Mouse (Mus musculus): ENCODE data around the gene Dnajc12. TPM values are rescaled to one million over a fixed set of nuclear protein-coding genes. Genes with fewer than 3 reads are reported as not detected.
"Not testable (repeated sequence)": the region's sequence is repeated elsewhere in the genome, so short reads cannot be mapped to it uniquely, and the experiment has no call there.

The Dnajc12 gene
- polyA plus RNA-seq (2017; shearing (Covaris generic)) = 1 to 10 TPM; 6.0 to 8.6 TPM

DNA sequence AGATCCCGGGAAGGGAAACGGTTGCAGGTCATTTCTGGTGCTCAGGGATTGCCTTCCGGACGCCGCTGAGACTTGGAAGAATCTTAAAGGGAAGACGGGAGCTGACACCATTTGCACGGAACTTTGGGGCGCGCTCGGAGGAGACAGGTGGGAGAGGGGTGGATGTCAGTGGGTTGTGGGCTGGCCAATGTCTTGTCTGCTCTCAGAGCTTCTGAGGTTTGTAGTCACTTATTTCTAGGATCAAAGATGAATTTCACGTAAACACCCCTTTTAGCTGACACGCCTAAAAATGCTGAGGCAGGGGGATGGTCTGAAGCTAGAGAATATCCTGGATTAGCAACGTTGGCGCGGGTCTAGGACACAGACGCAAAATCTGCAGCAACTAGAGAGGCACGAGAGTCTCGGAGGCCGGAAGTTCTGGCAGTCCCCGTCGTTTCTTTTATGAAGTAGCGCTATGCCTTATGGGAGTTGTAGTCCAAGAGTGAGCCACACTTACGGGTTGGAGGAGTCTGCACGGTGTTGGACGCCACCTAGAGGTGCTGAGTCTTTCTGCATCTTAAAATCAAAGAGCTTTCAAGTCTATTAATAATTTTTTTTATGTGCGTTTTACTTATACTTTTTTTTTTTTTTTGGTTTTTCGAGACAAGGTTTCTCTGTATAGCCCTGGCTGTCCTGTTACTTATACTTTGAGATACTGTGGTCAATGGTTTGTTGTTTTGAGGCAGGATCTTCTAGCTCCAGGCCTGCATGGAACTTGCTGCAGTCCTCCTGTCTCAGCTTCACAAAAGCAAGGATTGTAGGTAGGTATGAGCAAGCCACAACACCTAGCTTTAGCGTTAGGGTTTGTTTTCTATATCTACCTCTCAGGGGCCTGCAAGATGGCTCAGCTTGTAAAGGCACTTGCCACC, at the start of gene Dnajc12:
Gene Dnajc12 (plus strand): TSS at position 72 of the 908 bp plus-strand sequence.
- ATAC-seq = peak; percentile 88

DNA sequence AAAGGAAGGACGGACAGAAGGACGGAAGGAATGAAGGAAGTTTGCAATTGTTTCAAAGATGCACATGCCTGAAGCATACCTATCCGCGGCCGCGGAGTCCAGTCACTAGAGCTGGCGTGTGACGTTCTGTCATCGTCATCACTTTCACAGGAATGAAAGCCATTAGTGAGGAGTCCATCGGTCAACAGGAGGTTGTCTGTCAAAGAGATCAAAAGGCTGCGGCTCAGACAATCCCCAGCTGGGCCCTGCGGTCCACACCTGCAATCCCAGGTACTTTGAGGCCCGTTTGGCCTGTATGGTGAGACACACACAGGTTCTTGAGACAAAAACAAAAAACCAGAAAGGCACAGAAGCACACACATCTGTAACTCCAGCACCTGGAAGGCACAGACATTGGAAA, 45.3 kb upstream of the Dnajc12 start:
- ATAC-seq = no peak

DNA sequence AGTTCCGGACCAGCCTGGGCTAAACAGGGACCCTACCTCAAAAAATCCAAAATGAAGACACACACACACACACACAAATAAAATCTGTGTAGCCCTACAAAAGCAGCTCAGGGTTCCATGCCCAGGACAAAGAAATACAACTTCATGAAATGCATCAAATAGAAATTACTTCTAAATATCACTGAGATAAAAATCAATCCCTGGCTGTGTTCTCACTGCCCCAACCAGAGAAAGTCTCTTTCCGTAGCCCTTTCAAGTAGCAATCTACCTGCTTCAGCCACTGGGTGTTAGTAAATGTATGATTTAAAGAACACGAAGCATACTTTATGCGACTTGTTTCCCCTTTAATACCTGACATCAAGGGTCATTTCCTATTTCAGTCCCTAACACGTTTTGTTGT, 44.9 kb upstream of the Dnajc12 start:
- ATAC-seq = no peak

DNA sequence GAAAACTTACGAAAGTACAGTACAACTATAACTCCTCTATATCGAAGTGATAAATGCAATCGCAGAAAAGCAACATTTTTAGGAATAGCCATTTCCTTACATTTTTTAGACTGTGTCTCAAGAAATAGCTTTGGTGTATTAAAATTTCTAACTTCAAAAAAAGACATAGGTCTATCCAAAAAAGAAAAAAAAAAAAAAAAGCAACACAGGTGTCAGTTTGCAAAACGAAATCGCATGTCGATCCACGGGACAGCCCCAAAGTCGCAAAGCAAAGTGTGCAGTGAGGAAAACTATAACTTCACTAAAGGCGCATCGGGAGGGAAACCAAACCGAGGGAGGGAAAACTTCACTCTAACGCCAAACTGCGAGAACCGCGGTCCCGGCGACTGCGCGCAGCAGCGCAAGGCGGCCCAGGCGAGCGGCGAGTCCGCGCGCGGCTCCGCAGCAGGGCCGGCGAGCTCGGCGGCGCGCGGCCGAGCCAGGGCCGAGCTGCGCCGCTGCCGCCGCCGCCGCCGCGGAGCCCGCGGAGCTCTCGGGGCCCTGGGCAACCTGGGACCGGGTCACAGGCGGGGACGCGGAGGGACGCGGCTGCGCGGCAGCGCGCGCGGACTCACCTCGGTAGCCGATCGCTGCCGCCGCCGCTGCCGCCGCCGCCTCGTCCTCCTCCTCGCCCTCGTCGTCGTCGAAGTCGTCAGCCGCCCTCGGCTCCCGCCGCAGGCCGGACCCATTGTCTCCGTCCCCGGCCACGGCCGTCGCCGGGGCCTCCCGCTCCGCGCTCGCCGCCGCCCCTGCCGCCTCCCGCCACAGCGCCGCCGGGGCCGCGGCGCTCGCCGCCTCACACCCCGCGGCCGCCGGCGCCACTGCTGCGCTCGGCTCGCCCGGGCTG, 44.0 kb upstream of the Dnajc12 start:
- ATAC-seq = peak; percentile 57

DNA sequence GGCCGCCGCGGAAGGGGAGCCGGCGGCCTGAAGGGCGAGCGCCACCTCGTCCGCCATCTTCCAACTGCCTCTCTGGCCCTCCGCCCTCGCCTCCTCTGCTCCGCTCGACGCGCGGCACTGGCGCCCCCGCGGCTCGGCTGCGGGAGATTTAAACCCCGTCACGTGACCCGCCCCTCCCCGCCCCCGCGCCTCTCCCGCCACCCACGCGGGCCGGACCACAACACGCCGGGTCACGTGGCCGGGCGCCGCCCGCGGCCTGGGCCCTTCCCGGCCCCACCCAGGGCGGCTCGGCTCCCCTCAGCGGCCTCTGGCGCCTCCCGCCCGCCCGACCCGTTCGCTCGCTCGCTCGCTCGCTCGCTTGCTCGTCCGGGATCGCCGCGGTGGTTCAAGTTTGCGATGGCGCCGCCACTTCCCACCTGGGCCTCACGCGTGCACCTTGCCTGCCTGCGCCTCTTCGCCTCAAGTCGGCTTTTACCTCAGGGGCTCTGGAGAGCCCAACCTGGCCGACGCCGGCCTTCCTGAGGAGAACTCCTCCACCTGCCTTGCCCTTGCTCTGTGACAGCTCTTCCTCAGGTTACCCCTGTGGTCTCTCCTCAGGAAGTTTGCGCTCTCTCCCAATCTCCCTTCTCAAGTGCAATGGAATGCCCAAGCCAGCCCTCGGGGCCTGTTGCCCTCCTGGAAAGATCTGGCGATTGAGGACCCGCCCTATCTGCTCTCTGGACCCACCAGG, 43.2 kb upstream of the Dnajc12 start:
- ATAC-seq = peak; percentile 70

DNA sequence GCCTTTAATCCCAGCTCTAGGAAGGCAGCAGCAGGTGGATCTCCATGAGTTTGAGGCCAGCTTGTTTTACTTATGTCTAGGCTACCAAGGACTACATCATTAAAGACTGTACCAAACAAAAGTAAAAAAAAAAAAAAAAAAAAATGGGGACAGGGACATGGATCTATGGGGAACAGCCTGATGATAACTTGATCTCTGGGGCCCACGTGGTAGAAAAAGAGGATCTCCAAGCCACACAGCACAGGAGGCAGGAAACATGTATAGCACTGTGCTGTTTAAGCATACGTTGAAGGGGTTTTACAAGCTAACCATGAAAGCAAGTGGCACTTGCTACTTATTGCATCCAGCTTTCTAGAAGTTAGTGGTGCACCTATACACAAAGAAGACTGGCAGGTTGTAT, 40.9 kb upstream of the Dnajc12 start:
- ATAC-seq = no peak

DNA sequence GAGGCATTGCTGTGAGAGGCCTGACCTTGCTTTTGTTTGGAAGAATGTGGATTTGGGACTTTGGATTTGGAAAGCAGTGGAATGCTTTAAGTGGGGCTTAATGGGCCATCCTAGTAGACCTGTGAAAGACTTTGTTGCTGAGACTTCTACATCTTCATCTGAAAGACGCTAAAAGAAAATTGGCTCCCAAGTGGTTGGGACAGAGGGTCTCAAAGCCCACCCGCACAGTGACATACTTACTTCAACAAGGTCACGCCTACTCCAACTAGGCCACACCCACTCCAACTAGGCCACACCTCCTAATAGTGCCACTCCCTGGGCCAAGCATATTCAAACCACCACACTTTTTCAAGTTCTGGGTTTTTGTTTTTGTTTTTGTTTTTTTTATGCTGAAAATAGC, 37.5 kb upstream of the Dnajc12 start:
- ATAC-seq = no peak

DNA sequence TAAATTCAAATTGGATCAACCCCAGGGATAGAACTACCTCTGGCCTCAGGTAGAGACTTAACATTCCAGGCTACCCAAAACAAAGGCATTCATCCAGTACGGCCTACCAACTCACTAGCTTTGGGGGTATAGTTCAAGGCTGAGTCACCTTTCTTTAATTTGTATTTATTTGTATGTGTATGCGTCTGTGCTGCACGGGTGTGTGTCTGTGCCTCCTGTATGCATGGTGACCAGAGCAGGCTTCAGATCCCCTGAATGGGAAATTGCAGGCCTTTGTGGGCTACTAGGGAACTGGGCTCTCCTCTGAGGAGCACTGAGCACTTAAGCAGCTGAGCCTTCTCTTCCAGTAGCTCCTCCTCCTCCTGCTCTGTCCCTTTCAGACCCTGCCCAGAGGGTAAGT, 34.0 kb upstream of the Dnajc12 start:
- ATAC-seq = no peak

DNA sequence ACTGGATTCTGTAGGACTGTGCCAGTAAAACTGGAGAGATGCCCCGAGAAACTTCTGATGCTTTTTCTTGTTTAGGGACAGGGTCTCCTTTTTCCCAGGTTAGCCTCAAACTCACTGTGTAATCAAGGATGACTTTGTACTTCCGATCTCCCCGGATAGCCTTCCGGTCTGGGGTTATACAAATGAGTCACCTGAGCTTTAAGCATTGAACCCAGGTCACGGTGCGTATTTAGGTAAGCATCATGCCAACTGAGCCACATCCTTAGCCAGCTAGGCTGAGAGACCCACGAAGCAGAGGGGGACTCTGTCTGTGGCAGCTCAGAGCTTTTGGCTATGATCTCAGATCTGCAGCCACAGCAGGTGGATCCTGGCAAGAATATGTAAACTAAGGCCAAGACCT, 31.6 kb upstream of the Dnajc12 start:
- no peak for ATAC-seq

DNA sequence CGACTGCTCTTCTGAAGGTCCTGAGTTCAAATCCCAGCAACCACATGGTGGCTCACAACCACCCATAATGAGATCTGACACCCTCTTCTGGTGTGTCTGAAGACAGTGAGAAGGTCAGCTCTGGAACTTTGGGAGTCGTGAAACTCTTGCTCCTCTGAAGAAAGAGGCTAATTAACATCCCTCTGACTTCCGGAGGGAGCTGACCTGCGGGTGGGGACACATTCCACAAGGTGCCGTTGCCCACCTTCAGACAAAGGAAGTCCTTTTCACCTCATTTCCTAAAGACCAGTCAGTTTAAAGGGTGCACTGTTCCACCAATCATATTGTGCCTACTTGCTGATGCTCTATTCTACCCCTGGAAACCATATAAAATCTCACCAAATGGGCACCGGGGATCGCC, 31.1 kb upstream of the Dnajc12 start:
- not testable (repeated sequence) for ATAC-seq

DNA sequence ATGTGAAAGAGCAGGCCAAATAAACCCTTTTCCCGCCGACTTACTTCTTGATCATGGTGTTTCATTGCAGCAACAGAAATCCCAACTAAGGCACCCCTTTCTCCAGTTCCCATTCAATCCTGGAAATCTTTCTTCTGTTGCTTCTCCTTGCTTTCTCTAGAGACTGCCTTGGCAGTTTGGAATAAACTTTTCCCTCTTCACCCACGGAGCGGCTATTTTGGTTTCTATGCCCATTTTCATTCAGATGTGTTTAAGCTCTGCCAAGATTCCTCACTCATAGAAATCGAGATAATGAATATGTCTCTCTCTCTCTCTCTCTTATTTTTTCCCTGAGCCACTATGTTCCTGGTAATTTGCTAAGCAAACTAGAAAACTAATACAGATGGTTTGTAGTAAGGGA, 30.1 kb upstream of the Dnajc12 start:
- no peak for ATAC-seq

DNA sequence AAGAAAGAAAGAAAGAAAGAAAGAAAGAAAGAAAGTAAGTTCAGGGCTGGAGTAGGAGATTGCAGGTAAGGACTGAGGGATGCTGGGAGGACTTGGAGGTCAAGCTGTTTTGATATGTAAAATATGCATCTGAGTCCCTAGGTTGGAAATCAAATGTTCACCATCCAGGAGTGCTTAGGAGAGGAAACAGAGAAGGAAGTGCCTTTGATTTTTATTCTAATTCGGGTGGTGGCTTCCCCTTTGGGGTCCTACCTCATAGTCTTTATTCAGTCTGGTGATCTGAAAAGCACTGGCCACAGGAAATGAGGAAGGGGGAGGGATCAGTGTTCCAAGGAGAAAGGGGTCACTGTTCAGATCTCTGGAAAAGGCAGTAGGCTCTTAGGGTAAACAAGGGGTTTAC, 21.7 kb upstream of the Dnajc12 start:
- ATAC-seq = no peak

DNA sequence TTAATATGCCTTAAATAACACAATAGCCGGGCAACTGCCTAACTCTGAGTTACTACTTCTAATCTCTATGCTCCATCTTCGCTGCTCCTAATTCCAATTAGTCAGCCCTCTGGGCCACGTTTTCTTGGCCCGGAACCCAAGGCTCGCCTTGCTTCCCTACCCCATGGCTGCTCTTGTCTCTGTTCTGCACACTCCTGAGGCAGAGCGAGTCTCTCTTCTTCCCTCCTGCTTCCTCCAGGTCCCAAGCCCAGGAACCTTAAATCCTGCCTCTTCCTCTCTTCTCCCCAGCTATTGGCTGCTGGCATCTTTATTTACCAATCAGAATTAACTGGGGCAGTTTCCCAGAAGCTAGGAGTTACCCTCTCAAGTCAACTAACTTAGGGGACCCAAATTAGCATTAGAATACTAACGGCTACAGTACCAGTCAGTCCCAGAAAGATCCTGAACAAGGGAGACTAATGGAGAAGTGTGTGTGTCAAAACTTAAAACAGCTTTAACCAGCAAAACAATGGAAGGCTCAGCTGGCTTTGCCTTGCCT, 16.3 kb upstream of the Dnajc12 start:
- no peak for ATAC-seq

DNA sequence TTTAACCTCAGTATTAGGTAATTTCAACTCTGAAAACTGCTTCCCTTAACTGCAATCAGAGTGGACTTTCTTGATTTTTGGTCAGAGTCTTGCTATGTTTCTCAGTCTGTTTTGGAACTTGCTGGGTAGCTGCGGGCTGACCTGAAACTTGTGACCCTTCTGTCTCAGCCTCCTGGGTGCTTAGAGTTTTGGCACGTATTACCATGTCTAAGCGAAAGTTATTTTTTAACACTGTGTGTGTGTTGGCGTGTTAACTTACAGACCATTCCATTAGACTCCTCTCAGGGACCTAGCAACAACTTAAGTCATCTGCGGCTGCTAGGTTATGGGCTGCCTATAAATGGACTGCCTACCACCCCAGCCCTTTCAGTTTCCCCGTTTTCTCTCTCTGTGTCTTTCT, 14.9 kb upstream of the Dnajc12 start:
- no peak for ATAC-seq

DNA sequence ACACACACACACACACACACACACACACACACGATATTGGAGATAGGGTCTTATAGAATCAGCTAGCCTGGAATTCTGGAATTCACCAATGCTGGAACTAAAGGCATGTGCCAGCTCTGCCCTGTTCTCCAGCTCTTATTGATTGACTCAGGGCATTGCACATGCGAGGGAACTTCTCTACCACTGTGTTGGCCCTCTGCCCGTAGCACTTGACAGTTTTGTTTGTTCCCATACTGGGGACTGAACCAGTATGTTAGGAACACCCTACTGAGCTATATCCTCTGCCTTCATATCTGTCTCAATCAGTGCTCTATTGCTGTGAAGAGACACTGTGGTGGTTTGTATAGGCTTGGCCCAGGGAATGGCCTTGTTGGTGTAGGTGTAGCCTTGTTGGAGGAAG, 14.2 kb upstream of the Dnajc12 start:
- no peak for ATAC-seq

DNA sequence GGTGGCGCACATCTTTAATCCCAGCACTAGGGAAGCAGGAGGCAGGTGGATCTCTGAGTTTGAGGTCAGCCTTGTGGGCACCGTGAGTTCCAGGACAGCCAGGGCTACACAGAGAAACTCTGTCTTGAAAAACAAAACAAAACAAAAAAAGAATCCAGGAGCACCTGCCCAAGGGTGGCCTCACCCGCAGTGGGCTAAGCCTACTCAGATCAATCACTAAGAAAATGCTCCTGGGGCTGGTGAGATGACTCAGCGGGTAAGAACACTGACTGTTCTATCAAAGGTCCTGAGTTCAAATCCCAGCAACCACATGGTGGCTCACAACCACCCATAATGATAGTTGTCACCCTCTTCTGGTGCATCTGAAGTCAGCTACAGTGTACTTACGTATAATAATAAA, 5.9 kb upstream of the Dnajc12 start:
- ATAC-seq = no peak

DNA sequence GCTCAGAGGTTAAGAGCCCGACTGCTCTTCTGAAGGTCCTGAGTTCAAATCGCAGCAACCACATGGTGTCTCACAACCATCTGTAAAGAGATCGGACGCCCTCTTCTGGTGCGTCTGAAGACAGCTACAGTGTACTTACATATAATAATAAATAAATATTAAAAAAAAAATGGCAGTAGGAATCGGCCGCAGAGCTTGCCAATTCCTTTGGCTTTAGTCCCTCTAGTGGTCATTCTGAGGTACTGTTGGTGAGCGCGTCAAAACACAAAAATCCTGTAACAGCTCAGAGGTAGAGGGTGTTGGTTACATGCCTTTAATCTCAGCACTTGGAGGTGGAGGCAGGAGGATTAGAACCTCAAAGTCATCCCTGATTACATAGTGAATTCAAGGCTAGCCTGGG, 4.8 kb upstream of the Dnajc12 start:
- ATAC-seq = peak; percentile 75

DNA sequence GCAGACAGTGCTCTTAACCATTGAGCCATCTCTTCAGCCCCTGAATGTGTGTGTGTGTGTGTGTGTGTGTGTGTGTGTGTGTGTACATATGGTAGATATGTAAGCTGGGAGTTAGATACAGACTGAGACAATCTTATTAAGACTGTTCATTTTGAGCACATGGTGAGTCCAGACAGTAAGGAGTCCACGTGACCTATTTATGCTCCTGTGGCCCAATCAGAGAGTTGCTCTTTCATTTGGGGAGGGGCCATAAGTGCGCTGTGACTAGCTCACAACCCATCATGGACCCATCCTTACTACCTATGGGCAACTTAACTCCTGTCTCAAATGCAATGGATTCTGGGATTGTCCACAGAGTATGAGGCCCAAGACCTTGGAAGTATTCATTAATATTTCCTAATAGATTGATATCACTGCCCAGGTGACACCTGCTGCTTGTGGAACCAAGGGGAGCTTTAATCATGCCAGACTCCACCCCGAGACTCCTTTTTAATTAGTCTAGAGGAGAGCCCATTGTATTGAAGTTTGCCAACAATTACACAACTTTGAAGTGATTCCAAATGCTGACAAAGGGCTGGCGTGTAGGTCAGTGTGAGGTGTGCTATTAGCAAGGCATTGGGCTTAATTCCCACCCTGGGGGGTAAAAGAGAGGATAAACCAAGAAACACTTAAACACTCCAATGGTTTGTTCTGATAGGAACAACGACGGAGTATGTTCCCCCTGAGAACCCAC, 3.1 kb upstream of the Dnajc12 start:
- ATAC-seq = no peak

DNA sequence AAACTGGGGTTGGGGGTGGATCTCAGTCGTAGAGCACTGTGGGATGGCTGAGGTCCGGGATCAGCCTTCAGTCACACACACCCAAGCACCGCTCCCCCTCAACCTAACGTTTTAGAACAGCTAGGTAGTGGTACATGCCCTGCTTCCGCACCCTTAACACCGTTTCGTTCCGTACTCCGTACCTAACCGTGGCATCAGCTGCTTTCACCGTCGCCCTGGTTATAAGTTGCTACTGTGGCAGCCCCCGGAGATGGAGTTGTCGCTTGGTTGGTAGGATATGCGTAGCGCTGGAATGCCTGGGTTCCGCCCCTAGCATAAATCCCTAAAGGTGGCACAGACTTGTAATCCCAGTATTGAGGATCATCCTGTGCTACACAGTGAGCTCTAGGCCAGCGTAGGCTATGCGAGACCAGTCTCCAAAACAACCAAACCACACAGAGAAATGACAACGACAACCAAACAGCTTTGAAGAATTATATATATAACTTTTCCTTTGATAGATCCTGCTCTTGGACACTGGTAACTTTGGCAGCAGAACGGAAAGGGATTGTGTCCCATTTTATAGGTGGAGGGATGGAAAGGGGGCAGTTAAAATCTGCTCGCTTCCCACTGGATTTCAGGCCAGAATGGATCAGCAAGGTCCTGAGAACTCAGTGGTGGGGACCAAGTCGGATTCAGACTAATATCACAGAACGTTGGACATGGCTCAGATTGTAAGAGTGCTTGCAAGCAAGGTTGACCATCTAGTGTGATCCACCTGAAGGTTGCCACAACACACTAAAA, 554 bp upstream of the Dnajc12 start, which contains the start of gene Sirt1:
Gene Sirt1 (minus strand): TSS at position 207 of the 783 bp plus-strand sequence.
- ATAC-seq = peak; percentile 28

DNA sequence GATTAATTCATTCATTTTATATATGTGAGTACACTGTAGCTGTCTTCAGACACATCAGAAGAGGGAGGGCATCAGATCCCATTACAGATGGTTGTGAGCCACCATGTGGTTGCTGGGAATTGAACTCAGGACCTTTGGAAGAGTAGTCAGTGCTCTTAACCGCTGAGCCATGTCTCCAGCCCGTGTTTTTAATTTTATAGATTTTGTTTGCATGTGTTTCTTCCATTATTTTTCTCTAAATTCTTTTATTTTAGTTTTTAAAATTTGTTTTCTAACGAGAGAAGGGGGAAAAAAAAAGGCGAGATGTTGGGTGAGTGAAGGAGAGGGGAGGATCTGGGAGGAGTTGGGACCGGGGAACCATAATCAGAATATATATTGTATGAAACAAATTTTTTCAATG, 3.7 kb downstream of the Dnajc12 start:
- ATAC-seq = not testable (repeated sequence)

DNA sequence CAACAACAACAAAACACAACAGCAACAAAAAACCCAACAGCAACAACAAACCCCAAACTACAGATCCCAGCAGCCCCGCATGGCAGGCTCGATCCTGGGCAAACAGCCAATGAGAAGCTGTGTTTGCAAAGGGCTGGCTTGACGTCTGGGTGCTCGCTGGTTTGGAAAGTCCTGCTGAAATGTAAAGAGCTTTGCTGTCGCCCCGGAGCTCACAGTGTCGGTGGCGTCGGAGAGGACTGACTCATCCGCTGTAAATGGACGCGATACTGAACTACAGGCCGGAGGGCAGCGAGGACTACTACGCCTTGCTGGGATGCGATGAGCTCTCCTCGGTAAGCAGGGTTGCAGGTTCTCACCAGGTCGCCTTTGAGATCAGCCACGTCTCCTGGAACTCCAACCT, 4.2 kb downstream of the Dnajc12 start:
- ATAC-seq = peak; percentile 80
